Mouse (Mus musculus) MEL (cell line): ENCODE results near the gene Aff3.

Experiments used
- CTCF ChIP-seq, 3 experiments: IDR thresholded peaks in 2 of 3; conservative IDR thresholded peaks in 1 of 3; 2 replicates each; pipeline ENCODE4 v1.5.1; 2011 to 2012; ENCODE audit warnings: low read length in 3 of 3, low read depth in 2 of 3, mild to moderate bottlenecking in 2 of 3, improper control_type of control experiment in 1 of 3, inconsistent platforms in 1 of 3, mixed read lengths in 1 of 3, moderate library complexity in 1 of 3; ENCODE audit not compliant: control insufficient read depth in 1 of 3, insufficient read depth in 1 of 3, poor library complexity in 1 of 3, severe bottlenecking in 1 of 3
- KAT2A ChIP-seq: conservative IDR thresholded peaks from 2 replicates; pipeline ENCODE4 v1.6.1; 2012; ENCODE audit warnings: low read depth, low read length, improper control_type of control experiment, inconsistent platforms
- POLR2A ChIP-seq, 2 experiments: IDR thresholded peaks; 2 replicates each; pipeline ENCODE4 v1.6.1; 2011 to 2012; ENCODE audit warnings: low read length in 2 of 2, mild to moderate bottlenecking in 2 of 2, control low read depth in 1 of 2, improper control_type of control experiment in 1 of 2, low read depth in 1 of 2, moderate library complexity in 1 of 2; ENCODE audit not compliant: control insufficient read depth in 1 of 2, insufficient read depth in 1 of 2, poor library complexity in 1 of 2
- USF1 ChIP-seq: IDR thresholded peaks from 2 replicates; pipeline ENCODE4 v1.6.1; 2014; ENCODE audit warnings: low read depth, mild to moderate bottlenecking, inconsistent platforms, low read length, improper control_type of control experiment, moderate library complexity
- ZMIZ1 ChIP-seq: IDR thresholded peaks from 2 replicates; pipeline ENCODE4 v1.6.1; 2012; ENCODE audit warnings: low read depth, mild to moderate bottlenecking, inconsistent platforms, low read length, improper control_type of control experiment, moderate library complexity

- TF ChIP-seq ZMIZ1 = no peak
- TF ChIP-seq CTCF (IDR thresholded peaks at IDR 0.05 in 2 of 3, conservative IDR thresholded peaks at IDR 0.05 in 1 of 3; ENCODE audit: control insufficient read depth in 1 of 3, insufficient read depth in 1 of 3, low read depth in 2 of 3, low read length in 3 of 3, poor library complexity in 1 of 3, severe bottlenecking in 1 of 3) = peak; percentile 38 to 61 (median 47)
- TF ChIP-seq POLR2A (IDR thresholded peaks at IDR 0.05; ENCODE audit: control insufficient read depth in 1 of 2, insufficient read depth in 1 of 2, low read depth in 1 of 2, low read length in 2 of 2, poor library complexity in 1 of 2) = no peak
- no peak for TF ChIP-seq KAT2A
- no peak for TF ChIP-seq USF1
These were observed 357.5 kb downstream of the Aff3 start for GRCm38 (mm10) chr1:38307234-38307633.
